28 mouse cellular contexts compared by ENCODE assay signal in genomic region chr9:78345235-78345634, GRCm38 (mm10). TPM values are rescaled to one million over a fixed set of nuclear protein-coding genes. Genes with fewer than 3 reads are reported as not detected.
"Had no signal": no experiment of that assay in that cellular context is flagged by ENCODE, and none has a peak within 500 bp of the region (broad histone marks: within the 10 kb centered on the region; RNA-seq: fewer than 3 reads in every experiment).

No protein-coding gene starts in this region.

RNA-seq across cellular contexts. Expression of gene Gsta2, which starts 10.4 kb away (rescaled TPM):
- polyA plus RNA-seq: limb, embryonic 10.5 days; limb, embryonic 11.5 days; limb, embryonic 12.5 days; liver, embryonic 11.5 days; liver, embryonic 13.5 days; macrophage; midbrain, embryonic 10.5 days; midbrain, embryonic 11.5 days; midbrain, embryonic 12.5 days; midbrain, embryonic 13.5 days; midbrain, embryonic 14.5 days; midbrain, embryonic 15.5 days; midbrain, embryonic 16.5 days; midbrain, postnatal 0 days; neural tube, embryonic 11.5 days; neural tube, embryonic 12.5 days had no signal

RNA-seq across cellular contexts. Expression of gene Omt2b, which starts 17.8 kb away (rescaled TPM):
- polyA plus RNA-seq: limb, embryonic 10.5 days; limb, embryonic 11.5 days; limb, embryonic 12.5 days; limb, embryonic 14.5 days; limb, embryonic 15.5 days; liver, adult 2 months; liver, embryonic 11.5 days; liver, embryonic 12.5 days; liver, embryonic 13.5 days; liver, embryonic 14.5 days; liver, embryonic 15.5 days; liver, embryonic 16.5 days; liver, postnatal 0 days; lung, adult 2 months; lung, embryonic 15.5 days; lung, postnatal 0 days; macrophage; midbrain, embryonic 10.5 days; midbrain, embryonic 11.5 days; midbrain, embryonic 12.5 days; midbrain, embryonic 13.5 days; midbrain, embryonic 14.5 days; midbrain, embryonic 15.5 days; midbrain, embryonic 16.5 days; midbrain, postnatal 0 days; myocyte; neural tube, embryonic 11.5 days; neural tube, embryonic 12.5 days had no signal

RNA-seq across cellular contexts. Expression of gene Dppa5a, which starts 22.7 kb away (rescaled TPM):
- polyA plus RNA-seq: limb, embryonic 10.5 days; limb, embryonic 11.5 days; liver, adult 2 months; liver, embryonic 11.5 days; liver, embryonic 12.5 days; liver, embryonic 13.5 days; liver, embryonic 14.5 days; liver, embryonic 15.5 days; liver, embryonic 16.5 days; liver, postnatal 0 days; lung, embryonic 15.5 days; macrophage; midbrain, embryonic 10.5 days; midbrain, embryonic 12.5 days; myocyte; neural tube, embryonic 12.5 days had no signal

RNA-seq across cellular contexts. Expression of gene Omt2a, which starts 30.6 kb away (rescaled TPM):
- polyA plus RNA-seq: limb, embryonic 10.5 days; limb, embryonic 11.5 days; limb, embryonic 12.5 days; limb, embryonic 14.5 days; limb, embryonic 15.5 days; liver, adult 2 months; liver, embryonic 11.5 days; liver, embryonic 12.5 days; liver, embryonic 13.5 days; liver, embryonic 14.5 days; liver, embryonic 15.5 days; liver, embryonic 16.5 days; liver, postnatal 0 days; lung, adult 2 months; lung, embryonic 15.5 days; lung, postnatal 0 days; macrophage; midbrain, embryonic 10.5 days; midbrain, embryonic 11.5 days; midbrain, embryonic 12.5 days; midbrain, embryonic 13.5 days; midbrain, embryonic 14.5 days; midbrain, embryonic 15.5 days; midbrain, embryonic 16.5 days; midbrain, postnatal 0 days; myocyte; neural tube, embryonic 11.5 days; neural tube, embryonic 12.5 days had no signal

RNA-seq across cellular contexts. Expression of gene Ooep, which starts 33.3 kb away (rescaled TPM):
- polyA plus RNA-seq: liver, adult 2 months; liver, embryonic 12.5 days; liver, embryonic 16.5 days; liver, postnatal 0 days; macrophage had no signal
